Mouse (Mus musculus): ENCODE results near the gene Cd4. TPM values are rescaled to one million over a fixed set of nuclear protein-coding genes. Genes with fewer than 3 reads are reported as not detected.
A peak's percentile ranks its signal among the peaks of the same experiment; 100 is the strongest.

The Cd4 gene
- 1 to 10 TPM; 1.2 to 2.1 TPM for total RNA-seq (2021)

- no peak for DNase-seq
- intact Hi-C loops (cut with DNase I): no loop called here
Measured at GRCm38 (mm10) chr6:124887986-124888385, at the start of gene Cd4. Gene Cd4, minus strand, starts transcription at chr6:124888221.

- intact Hi-C loops (cut with DNase I): no loop called here
- no peak for DNase-seq
Measured at GRCm38 (mm10) chr6:124937493-124937892, 49.5 kb upstream of the Cd4 start.

GRCm38 (mm10) chr6:124936681-124937080 lies 48.7 kb upstream of the Cd4 start:
- DNase-seq: no peak
- intact Hi-C loops (cut with DNase I): no loop called here

GRCm38 (mm10) chr6:124934670-124935069 lies 46.6 kb upstream of the Cd4 start:
- intact Hi-C loops (cut with DNase I): no loop called here
- DNase-seq: no peak

- DNase-seq: no peak
- intact Hi-C loops (cut with DNase I): loop anchor here (2.0 kb wide), 1 partner anchor 32 kb away; the partner anchor contains the start of gene Cops7a
Measured at GRCm38 (mm10) chr6:124933127-124933526, 45.1 kb upstream of the Cd4 start.

GRCm38 (mm10) chr6:124932314-124932695 lies 44.3 kb upstream of the Cd4 start:
- no peak for DNase-seq
- intact Hi-C loops (cut with DNase I): loop anchor here (2.0 kb wide), 1 partner anchor 32 kb away; the partner anchor contains the start of gene Cops7a

GRCm38 (mm10) chr6:124931525-124932313 lies 43.7 kb upstream of the Cd4 start:
- intact Hi-C loops (cut with DNase I): loop anchor here (2.0 kb wide), 2 partner anchors 33 to 77 kb away; partner anchors contain the start of genes Cops7a and Zfp384
- DNase-seq: peak; percentile 51 to 65

GRCm38 (mm10) chr6:124930754-124931524 lies 42.9 kb upstream of the Cd4 start, which contains the start of gene Mlf2:
Gene Mlf2, plus strand, starts transcription at chr6:124931386.
- peak; percentile 99 to 100 for DNase-seq
- intact Hi-C loops (cut with DNase I): loop anchor here (1.0 to 2.0 kb wide), 4 partner anchors 14 to 78 kb away; partner anchors contain the start of genes P3h3 and Zfp384

GRCm38 (mm10) chr6:124930231-124930630 lies 42.2 kb upstream of the Cd4 start:
- intact Hi-C loops (cut with DNase I): loop anchor here (1.0 to 2.0 kb wide), 4 partner anchors 13 to 79 kb away; partner anchors contain the start of genes P3h3 and Zfp384
- peak in 1 of 2 experiments; percentile 32 for DNase-seq

- intact Hi-C loops (cut with DNase I): no loop called here
- peak; percentile 78 to 79 for DNase-seq
Measured at GRCm38 (mm10) chr6:124925941-124926340, 37.9 kb upstream of the Cd4 start.

- intact Hi-C loops (cut with DNase I): no loop called here
Measured at GRCm38 (mm10) chr6:124925173-124925793, 37.3 kb upstream of the Cd4 start.

GRCm38 (mm10) chr6:124921539-124921938 lies 33.5 kb upstream of the Cd4 start:
- intact Hi-C loops (cut with DNase I): no loop called here
- no peak for DNase-seq

More at GRCm38 (mm10) chr6:124925173-124925793, 37.3 kb upstream of the Cd4 start:
- DNase-seq: no peak

- intact Hi-C loops (cut with DNase I): no loop called here
- DNase-seq: no peak
Measured at GRCm38 (mm10) chr6:124920318-124921085, 32.5 kb upstream of the Cd4 start.

- peak; percentile 95 to 97 for DNase-seq
- intact Hi-C loops (cut with DNase I): loop anchor here (5.0 kb wide), 1 partner anchor 63 kb away; the partner anchor contains the start of gene P3h3
Measured at GRCm38 (mm10) chr6:124919695-124920317, 31.8 kb upstream of the Cd4 start, which contains the start of gene Ptms. Gene Ptms, minus strand, starts transcription at chr6:124920103.

GRCm38 (mm10) chr6:124918890-124919627 lies 31.0 kb upstream of the Cd4 start:
- intact Hi-C loops (cut with DNase I): loop anchor here (5.0 kb wide), 1 partner anchor 62 kb away; the partner anchor contains the start of gene P3h3
- no peak for DNase-seq

- intact Hi-C loops (cut with DNase I): loop anchor here (5.0 kb wide), 1 partner anchor 61 kb away; the partner anchor contains the start of gene P3h3
Measured at GRCm38 (mm10) chr6:124918331-124918690, 30.3 kb upstream of the Cd4 start.

GRCm38 (mm10) chr6:124917518-124918330 lies 29.7 kb upstream of the Cd4 start:
- DNase-seq: peak; percentile 90 to 94
- intact Hi-C loops (cut with DNase I): loop anchor here (1.0 to 5.0 kb wide), 3 partner anchors 13 to 60 kb away; partner anchors contain the start of gene P3h3

More at GRCm38 (mm10) chr6:124918331-124918690, 30.3 kb upstream of the Cd4 start:
- DNase-seq: no peak

Data from heart, postnatal 10 days (tissue).